Mouse (Mus musculus) stomach, postnatal 0 days (tissue): Measurements from ENCODE around the gene Rrm2.

ENCODE experiments used
- CTCF ChIP-seq: IDR thresholded peaks from 2 replicates; pipeline ENCODE4 v1.5.1; 2016; ENCODE audit warnings: antibody characterized with exemption, low read depth, mild to moderate bottlenecking, moderate library complexity
- EP300 ChIP-seq: optimal IDR thresholded peaks from 2 replicates; pipeline ENCODE3; 2016; ENCODE audit warnings: antibody characterized with exemption

- no peak for TF ChIP-seq CTCF
- no peak for TF ChIP-seq EP300
These were observed 7.3 kb downstream of the Rrm2 start for GRCm38 (mm10) chr12:24715268-24715896.
